Mouse (Mus musculus) liver, postnatal 0 days (tissue): ENCODE data around the gene Plcxd1. TPM values are rescaled to one million over a fixed set of nuclear protein-coding genes. Genes with fewer than 3 reads are reported as not detected.

Experiments
- ATAC-seq: fragments of 200-750 bp; cut with Nextera tagmentation; 2 replicates; pipeline ENCODE4 v1.8.0; 2017; ENCODE audit warnings: mild to moderate bottlenecking, moderate library complexity
- DNase-seq: peaks from one replicate; pipeline ENCODE4 v3.0.0-alpha.2; 2016
- H3K27ac ChIP-seq: fragments of 300-500 bp; sonication (generic); 2 replicates; pipeline ENCODE4 v1.5.1; 2014; ENCODE audit warnings: antibody characterized with exemption, moderate library complexity, mild to moderate bottlenecking, low read depth
- H3K27me3 ChIP-seq: fragments of 300-500 bp; sonication (generic); 2 replicates; pipeline ENCODE4 v1.6.1; 2014; ENCODE audit warnings: low read length, control low read depth, mixed read lengths; ENCODE audit not compliant: insufficient read depth
- H3K36me3 ChIP-seq: fragments of 300-500 bp; sonication (generic); replicated peaks from 2 replicates; pipeline ENCODE4 v1.6.1; 2014; ENCODE audit warnings: mild to moderate bottlenecking, control low read depth, low read length, moderate library complexity, mixed read lengths; ENCODE audit not compliant: insufficient read depth
- H3K4me1 ChIP-seq: fragments of 300-500 bp; sonication (generic); 2 replicates; pipeline ENCODE4 v1.6.1; 2014; ENCODE audit warnings: antibody characterized with exemption, mild to moderate bottlenecking, control low read depth; ENCODE audit not compliant: insufficient read depth
- H3K4me2 ChIP-seq: fragments of 300-500 bp; sonication (generic); 2 replicates; pipeline ENCODE4 v1.6.1; 2014; ENCODE audit warnings: low read depth, mild to moderate bottlenecking, low read length, moderate library complexity, mixed read lengths
- H3K4me3 ChIP-seq: fragments of 300-500 bp; sonication (generic); 2 replicates; pipeline ENCODE4 v1.5.1; 2014; ENCODE audit warnings: low read depth, low read length
- H3K9ac ChIP-seq: fragments of 300-500 bp; sonication (generic); replicated peaks from 2 replicates; pipeline ENCODE4 v1.6.1; 2014; ENCODE audit warnings: mild to moderate bottlenecking, moderate library complexity
- H3K9me3 ChIP-seq: fragments of 300-500 bp; sonication (generic); 2 replicates; pipeline ENCODE4 v1.6.1; 2016; ENCODE audit warnings: mild to moderate bottlenecking, control low read depth, low read length, mixed read lengths
- CTCF ChIP-seq: sonication (generic); IDR thresholded peaks from 2 replicates; pipeline ENCODE4 v1.5.1; 2016; ENCODE audit warnings: antibody characterized with exemption, low read depth
- EP300 ChIP-seq: IDR thresholded peaks from 2 replicates; pipeline ENCODE4 v1.6.1; 2016; ENCODE audit warnings: antibody characterized with exemption, low read depth, mild to moderate bottlenecking
- WGBS: fragments of 180-500 bp; shearing (Covaris S2); extraction: QIAGEN DNeasy Blood & Tissue Kit; methylation state at CpG from one replicate; pipeline ENCODE4 v1.1.7; 2014; ENCODE audit not compliant: insufficient replicate concordance; 5-methylcytosine and 5-hydroxymethylcytosine counted together
- polyA plus RNA-seq: library from polyadenylated mRNA; unstranded; fragments of >200 nt; fragmentation: Nextera tagmentation; extraction: Ambion mirVana; gene quantifications from 2 replicates; pipeline ENCODE4 v1.2.1, GENCODE M21; 2015

Gene Plcxd1
- polyA plus RNA-seq, 1 experiment from 2014 or later: 0.48 TPM

- 3% methylated on average over 46 of the region's 46 CpGs for WGBS
- Histone ChIP-seq H3K4me2 (peak within 1 kb of the TSS; percentile 86), H3K36me3 (peaks cover 8% of the 10 kb centered on the region), H3K27ac (peak within 1 kb of the TSS; percentile 71), H3K4me1 (peaks cover 2% of the 10 kb centered on the region; the same call in 1 of the 2 replicates), H3K4me3 (peak within 1 kb of the TSS; percentile 72), H3K9ac (peak within 1 kb of the TSS; percentile 87), H3K27me3 (no peaks in the 10 kb centered on the region), H3K9me3 (peaks cover 10% of the 10 kb centered on the region; the same call in 1 of the 2 replicates)
- ATAC-seq: peak; percentile 100
- DNase-seq: peak; percentile 99
- TF ChIP-seq CTCF: peak; percentile 27; the same call in 1 of the 2 replicates
- peak; percentile 29; the same call in 1 of the 2 replicates for TF ChIP-seq EP300
These were observed 35.7 kb downstream of the Plcxd1 start, which contains the start of gene Chfr for GRCm38 (mm10) chr5:110135293-110136086. TSS of gene Chfr (plus strand) at chr5:110135842.

- Histone ChIP-seq H3K27me3 (no peaks in the 10 kb centered on the region), H3K27ac (peak overlapping the region; percentile 71), H3K9ac (peak overlapping the region; percentile 87), H3K9me3 (peaks cover 10% of the 10 kb centered on the region; the same call in 1 of the 2 replicates), H3K4me1 (peaks cover 2% of the 10 kb centered on the region; the same call in 1 of the 2 replicates), H3K4me2 (peak overlapping the region; percentile 86), H3K4me3 (peak overlapping the region; percentile 72), H3K36me3 (peaks cover 13% of the 10 kb centered on the region)
- TF ChIP-seq EP300 (no peak), CTCF (no peak)
- no peak for ATAC-seq
- 5% methylated on average over 18 of the region's 18 CpGs for WGBS
- DNase-seq: no peak
These were observed 36.3 kb downstream of the Plcxd1 start for GRCm38 (mm10) chr5:110136087-110136464.

- ATAC-seq: no peak
- H3K4me1 ChIP-seq: peaks cover 2% of the 10 kb centered on the region; the same call in 1 of the 2 replicates
- no peak for TF ChIP-seq EP300
- no peak for TF ChIP-seq CTCF
- H3K27me3 ChIP-seq: no peaks in the 10 kb centered on the region
- no peak overlapping the region for H3K4me3 ChIP-seq
- H3K27ac ChIP-seq: no peak overlapping the region
- peaks cover 6% of the 10 kb centered on the region; the same call in 1 of the 2 replicates for H3K9me3 ChIP-seq
- WGBS: 94% methylated on average over 3 of the region's 3 CpGs
- peaks cover 16% of the 10 kb centered on the region for H3K36me3 ChIP-seq
- DNase-seq: no peak
- H3K4me2 ChIP-seq: no peak overlapping the region
- H3K9ac ChIP-seq: no peak overlapping the region
These were observed 38.0 kb downstream of the Plcxd1 start for GRCm38 (mm10) chr5:110137816-110138215.

DNA sequence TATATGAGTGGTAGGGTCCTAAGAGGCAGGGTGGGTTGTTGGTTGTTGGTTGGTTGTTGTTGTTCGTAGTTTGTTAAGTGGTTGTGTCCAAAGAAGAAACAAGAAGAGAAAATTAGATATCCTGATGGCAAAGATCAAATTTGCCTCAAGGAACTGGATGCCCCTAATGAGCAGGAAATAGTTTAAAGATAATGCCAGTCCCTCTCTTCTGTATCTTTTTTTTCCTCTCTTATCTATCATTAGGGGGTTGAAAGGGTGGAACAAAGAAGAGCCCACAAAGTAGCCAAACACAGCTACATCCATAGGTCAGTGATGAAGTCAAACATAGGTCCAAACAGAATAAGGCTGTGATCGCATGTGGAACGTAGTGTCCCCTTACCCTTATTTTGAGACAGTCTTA is 39.6 kb downstream of the Plcxd1 start:
- ATAC-seq (no peak), DNase-seq (no peak)
- peaks cover 26% of the 10 kb centered on the region for H3K36me3 ChIP-seq
- no peak overlapping the region for H3K4me2 ChIP-seq
- no peak for TF ChIP-seq CTCF
- no peak for TF ChIP-seq EP300
- H3K4me1 ChIP-seq: peaks cover 2% of the 10 kb centered on the region; the same call in 1 of the 2 replicates
- no peaks in the 10 kb centered on the region for H3K27me3 ChIP-seq
- H3K9me3 ChIP-seq: no peaks in the 10 kb centered on the region
- H3K9ac ChIP-seq: no peak overlapping the region
- 84% methylated on average over 3 of the region's 3 CpGs for WGBS
- H3K4me3 ChIP-seq: no peak overlapping the region
- H3K27ac ChIP-seq: no peak overlapping the region

GRCm38 (mm10) chr5:110140424-110140823 is 40.7 kb downstream of the Plcxd1 start:
- peaks cover 2% of the 10 kb centered on the region; the same call in 1 of the 2 replicates for H3K4me1 ChIP-seq
- no peaks in the 10 kb centered on the region for H3K27me3 ChIP-seq
- ATAC-seq (no peak), DNase-seq (no peak)
- no peak overlapping the region for H3K4me2 ChIP-seq
- no peaks in the 10 kb centered on the region for H3K9me3 ChIP-seq
- H3K27ac ChIP-seq: no peak overlapping the region
- no peak overlapping the region for H3K4me3 ChIP-seq
- WGBS: 84% methylated on average over 7 of the region's 7 CpGs
- H3K36me3 ChIP-seq: peaks cover 36% of the 10 kb centered on the region
- H3K9ac ChIP-seq: no peak overlapping the region
- TF ChIP-seq EP300 (no peak), CTCF (no peak)

- no peak overlapping the region for H3K4me3 ChIP-seq
- no peak overlapping the region for H3K4me2 ChIP-seq
- no peaks in the 10 kb centered on the region for H3K27me3 ChIP-seq
- H3K27ac ChIP-seq: no peak overlapping the region
- ATAC-seq (no peak), DNase-seq (no peak)
- H3K36me3 ChIP-seq: peaks cover 53% of the 10 kb centered on the region
- H3K4me1 ChIP-seq: no peaks in the 10 kb centered on the region
- 67% methylated on average over 2 of the region's 2 CpGs for WGBS
- no peaks in the 10 kb centered on the region for H3K9me3 ChIP-seq
- TF ChIP-seq CTCF (no peak), EP300 (no peak)
- H3K9ac ChIP-seq: no peak overlapping the region
These were observed 42.5 kb downstream of the Plcxd1 start for GRCm38 (mm10) chr5:110142309-110142708.
